Mouse (Mus musculus) liver, embryonic 15.5 days (tissue): ENCODE measurements around the gene Gtdc1. TPM values are rescaled to one million over a fixed set of nuclear protein-coding genes. Genes with fewer than 3 reads are reported as not detected.

Experiments
- ATAC-seq: fragments of 200-750 bp; cut with Nextera tagmentation; 2 replicates; pipeline ENCODE4 v1.8.0; 2017; ENCODE audit warnings: moderate number of reproducible peaks, mild to moderate bottlenecking, moderate library complexity; ENCODE audit not compliant: insufficient read depth
- H3K27ac ChIP-seq: fragments of 300-500 bp; sonication (generic); replicated peaks from 2 replicates; pipeline ENCODE4 v1.5.1; 2015; ENCODE audit warnings: mild to moderate bottlenecking, inconsistent platforms
- H3K27me3 ChIP-seq: fragments of 300-500 bp; sonication (generic); 2 replicates; pipeline ENCODE4 v1.6.1; 2015; ENCODE audit warnings: mild to moderate bottlenecking, inconsistent platforms
- H3K36me3 ChIP-seq: fragments of 300-500 bp; sonication (generic); replicated peaks from 2 replicates; pipeline ENCODE4 v1.6.1; 2015; ENCODE audit warnings: moderate library complexity, mild to moderate bottlenecking, inconsistent platforms
- H3K4me1 ChIP-seq: fragments of 300-500 bp; sonication (generic); replicated peaks from 2 replicates; pipeline ENCODE4 v1.6.1; 2015; ENCODE audit warnings: inconsistent platforms
- H3K4me2 ChIP-seq: fragments of 300-500 bp; sonication (generic); 2 replicates; pipeline ENCODE4 v1.6.1; 2015; ENCODE audit warnings: moderate library complexity, mild to moderate bottlenecking, inconsistent platforms
- H3K4me3 ChIP-seq: fragments of 300-500 bp; sonication (generic); replicated peaks from 2 replicates; pipeline ENCODE4 v1.5.1; 2015; ENCODE audit warnings: mild to moderate bottlenecking, inconsistent platforms
- H3K9ac ChIP-seq: fragments of 300-500 bp; sonication (generic); 2 replicates; pipeline ENCODE4 v1.6.1; 2015; ENCODE audit warnings: moderate library complexity, mild to moderate bottlenecking, inconsistent platforms
- H3K9me3 ChIP-seq: fragments of 300-500 bp; sonication (generic); replicated peaks from 2 replicates; pipeline ENCODE4 v1.6.1; 2016; ENCODE audit warnings: inconsistent platforms
- WGBS: fragments of 180-500 bp; shearing (Covaris S2); methylation state at CpG from one replicate; pipeline ENCODE4 v1.1.7; 2015; ENCODE audit warnings: mixed read lengths; ENCODE audit not compliant: insufficient replicate concordance; 5-methylcytosine and 5-hydroxymethylcytosine counted together
- polyA plus RNA-seq: library from polyadenylated mRNA; unstranded; fragments of >200 nt; fragmentation: Nextera tagmentation; extraction: Ambion mirVana; gene quantifications from 2 replicates; pipeline ENCODE4 v1.2.1, GENCODE M21; 2015

The Gtdc1 gene
- polyA plus RNA-seq, 1 experiment from 2014 or later, result 4.0 TPM

GRCm38 (mm10) chr2:44525187-44525919 is 402.1 kb downstream of the Gtdc1 start:
- Histone ChIP-seq H3K9ac (no peak overlapping the region), H3K4me2 (no peak overlapping the region), H3K27me3 (no peaks in the 10 kb centered on the region), H3K36me3 (no peaks in the 10 kb centered on the region), H3K4me1 (no peaks in the 10 kb centered on the region), H3K27ac (no peak overlapping the region), H3K9me3 (no peaks in the 10 kb centered on the region), H3K4me3 (no peak overlapping the region)
- no peak for ATAC-seq
- 55% methylated on average over 5 of the region's 5 CpGs for WGBS

DNA sequence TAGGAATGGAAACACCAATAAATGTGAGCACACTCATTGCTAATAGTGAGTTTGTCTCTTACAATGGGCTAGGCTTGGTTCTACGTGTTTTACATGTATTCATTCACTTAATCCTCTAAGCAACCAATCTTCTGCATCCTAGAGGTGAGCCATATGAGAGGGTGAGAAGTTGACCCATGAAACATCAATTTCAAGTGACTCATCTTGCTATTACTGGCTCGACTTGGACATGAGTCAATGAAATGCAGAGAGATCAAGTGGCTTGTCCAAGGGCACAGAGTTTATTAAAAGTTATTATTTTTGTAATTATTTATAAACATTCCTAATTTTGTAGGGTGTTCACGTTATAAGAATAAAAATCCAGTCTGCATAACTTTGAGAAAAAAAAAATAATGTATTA is 408.2 kb downstream of the Gtdc1 start:
- Histone ChIP-seq H3K27ac (no peak overlapping the region), H3K27me3 (no peaks in the 10 kb centered on the region), H3K9ac (no peak overlapping the region), H3K4me3 (no peak overlapping the region), H3K36me3 (no peaks in the 10 kb centered on the region), H3K4me1 (no peaks in the 10 kb centered on the region), H3K9me3 (no peaks in the 10 kb centered on the region), H3K4me2 (no peak overlapping the region)
- 54% methylated on average over 3 of the region's 3 CpGs for WGBS
- no peak for ATAC-seq

DNA sequence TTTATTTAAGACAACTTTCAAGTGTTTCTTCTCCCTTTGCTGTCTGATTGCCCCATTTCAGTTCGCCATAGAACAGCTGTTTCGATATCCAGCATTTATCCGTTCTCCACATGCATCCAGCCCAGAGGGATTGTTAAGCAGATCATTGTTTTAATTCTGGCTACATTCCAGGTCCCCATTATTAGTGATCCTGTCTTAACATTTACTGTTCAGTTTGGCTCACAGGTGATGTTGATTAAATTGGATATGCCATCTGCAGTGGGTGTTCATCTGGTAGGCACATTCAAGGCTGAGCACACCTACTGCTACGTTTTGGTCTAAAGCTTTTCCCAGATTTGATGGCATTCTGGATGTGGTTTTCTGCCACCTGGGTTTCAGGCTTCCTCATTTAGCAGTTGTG is 409.4 kb downstream of the Gtdc1 start:
- Histone ChIP-seq H3K9ac (no peak overlapping the region), H3K27ac (no peak overlapping the region), H3K4me3 (no peak overlapping the region), H3K36me3 (no peaks in the 10 kb centered on the region), H3K27me3 (no peaks in the 10 kb centered on the region), H3K9me3 (no peaks in the 10 kb centered on the region), H3K4me2 (no peak overlapping the region), H3K4me1 (no peaks in the 10 kb centered on the region)
- 63% methylated on average over 4 of the region's 4 CpGs for WGBS
- no peak for ATAC-seq

Other genes starting within 250 kb of the Gtdc1 start
- 11.2 and 12.1 TPM in 2 replicates for gene Zeb2, start 189.7 kb upstream of the Gtdc1 start, polyA plus RNA-seq